Mouse (Mus musculus) hindbrain, embryonic 14.5 days (tissue): ENCODE measurements at regions not wholly inside any gene's neighbourhood (a gene's known extent, or its start where the extent isn't known, plus 50 kb on each side); places are given as distances from the start of the nearest gene placed in this dataset.
A peak's percentile ranks its signal among the peaks of the same experiment; 100 is the strongest.
"Not testable (repeated sequence)": the region's sequence is repeated elsewhere in the genome, so short reads cannot be mapped to it uniquely, and the experiment has no call there.

Experiments
- ATAC-seq: fragments of 200-750 bp; cut with Nextera tagmentation; 2 replicates; pipeline ENCODE4 v1.8.0; 2017; ENCODE audit warnings: moderate number of reproducible peaks, mild to moderate bottlenecking, moderate TSS enrichment, moderate library complexity; ENCODE audit not compliant: low FRiP score
- DNase-seq: peaks from one replicate; pipeline ENCODE4 v3.0.0-alpha.2; 2015; ENCODE audit warnings: low spot score
- H3K27ac ChIP-seq: fragments of 300-500 bp; sonication (generic); 2 replicates; pipeline ENCODE4 v1.5.1; 2014; ENCODE audit warnings: mild to moderate bottlenecking, moderate library complexity
- H3K27me3 ChIP-seq: fragments of 300-500 bp; sonication (generic); 2 replicates; pipeline ENCODE4 v1.6.1; 2014; ENCODE audit warnings: mild to moderate bottlenecking, low read length, mixed read lengths; ENCODE audit not compliant: control insufficient read depth, insufficient read depth
- H3K36me3 ChIP-seq: fragments of 300-500 bp; sonication (generic); replicated peaks from 2 replicates; pipeline ENCODE4 v1.6.1; 2014; ENCODE audit not compliant: control insufficient read depth, insufficient read depth
- H3K4me1 ChIP-seq: fragments of 300-500 bp; sonication (generic); replicated peaks from 2 replicates; pipeline ENCODE4 v1.6.1; 2014; ENCODE audit warnings: antibody characterized with exemption, low read length, mixed read lengths; ENCODE audit not compliant: control insufficient read depth, insufficient read depth
- H3K4me2 ChIP-seq: fragments of 300-500 bp; sonication (generic); replicated peaks from 2 replicates; pipeline ENCODE4 v1.6.1; 2014; ENCODE audit warnings: mild to moderate bottlenecking, moderate library complexity
- H3K4me3 ChIP-seq: fragments of 300-500 bp; sonication (generic); replicated peaks from 2 replicates; pipeline ENCODE4 v1.5.1; 2014; ENCODE audit warnings: mild to moderate bottlenecking, low read length
- H3K9ac ChIP-seq: fragments of 300-500 bp; sonication (generic); 2 replicates; pipeline ENCODE4 v1.6.1; 2014
- H3K9me3 ChIP-seq: fragments of 300-500 bp; sonication (generic); 2 replicates; pipeline ENCODE4 v1.6.1; 2016; ENCODE audit warnings: low read length; ENCODE audit not compliant: control insufficient read depth
- WGBS: fragments of 180-500 bp; shearing (Covaris S2); extraction: QIAGEN DNeasy Blood & Tissue Kit; methylation state at CpG from one replicate; pipeline ENCODE4 v1.1.7; 2014; 5-methylcytosine and 5-hydroxymethylcytosine counted together

DNA sequence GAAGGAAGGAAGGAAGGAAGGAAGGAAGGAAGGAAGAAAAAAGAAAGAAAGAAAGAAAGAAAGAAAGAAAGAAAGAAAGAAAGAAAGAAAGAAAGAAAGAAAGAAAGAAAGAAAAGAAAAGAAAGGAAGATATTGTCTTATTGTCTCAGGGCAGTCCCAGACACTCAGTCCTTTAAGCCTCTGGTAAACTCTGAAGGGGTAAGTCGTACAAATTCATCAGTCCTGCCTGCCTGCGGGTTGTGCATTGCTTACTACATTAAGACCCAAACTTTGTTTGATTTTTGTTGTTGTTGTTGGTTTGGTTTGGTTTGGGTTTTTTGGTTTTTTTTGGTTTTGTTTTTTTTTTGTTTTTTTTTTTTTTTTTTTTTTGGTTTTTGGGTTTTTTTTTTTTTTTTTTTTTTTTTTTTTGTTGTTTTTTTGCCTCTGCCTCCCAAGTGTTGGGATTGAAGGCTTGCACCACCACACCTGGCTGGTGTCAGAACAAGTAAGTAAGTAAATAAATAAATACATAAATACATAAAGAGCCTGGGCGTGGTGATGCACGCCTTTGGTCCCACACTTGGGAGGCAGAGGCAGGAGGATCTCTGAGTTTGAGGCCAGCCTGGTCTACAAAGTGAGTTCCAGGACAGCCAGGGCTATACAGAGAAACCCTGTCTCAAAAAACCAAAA, 1365.2 kb downstream of the Zfp704 start:
- not testable (repeated sequence) for H3K36me3 ChIP-seq, H3K27ac ChIP-seq, H3K4me1 ChIP-seq, H3K27me3 ChIP-seq, H3K9me3 ChIP-seq, H3K4me3 ChIP-seq, H3K9ac ChIP-seq, H3K4me2 ChIP-seq, ATAC-seq
- peak; percentile 69 for DNase-seq
- 93% methylated on average over 4 of the region's 4 CpGs for WGBS

DNA sequence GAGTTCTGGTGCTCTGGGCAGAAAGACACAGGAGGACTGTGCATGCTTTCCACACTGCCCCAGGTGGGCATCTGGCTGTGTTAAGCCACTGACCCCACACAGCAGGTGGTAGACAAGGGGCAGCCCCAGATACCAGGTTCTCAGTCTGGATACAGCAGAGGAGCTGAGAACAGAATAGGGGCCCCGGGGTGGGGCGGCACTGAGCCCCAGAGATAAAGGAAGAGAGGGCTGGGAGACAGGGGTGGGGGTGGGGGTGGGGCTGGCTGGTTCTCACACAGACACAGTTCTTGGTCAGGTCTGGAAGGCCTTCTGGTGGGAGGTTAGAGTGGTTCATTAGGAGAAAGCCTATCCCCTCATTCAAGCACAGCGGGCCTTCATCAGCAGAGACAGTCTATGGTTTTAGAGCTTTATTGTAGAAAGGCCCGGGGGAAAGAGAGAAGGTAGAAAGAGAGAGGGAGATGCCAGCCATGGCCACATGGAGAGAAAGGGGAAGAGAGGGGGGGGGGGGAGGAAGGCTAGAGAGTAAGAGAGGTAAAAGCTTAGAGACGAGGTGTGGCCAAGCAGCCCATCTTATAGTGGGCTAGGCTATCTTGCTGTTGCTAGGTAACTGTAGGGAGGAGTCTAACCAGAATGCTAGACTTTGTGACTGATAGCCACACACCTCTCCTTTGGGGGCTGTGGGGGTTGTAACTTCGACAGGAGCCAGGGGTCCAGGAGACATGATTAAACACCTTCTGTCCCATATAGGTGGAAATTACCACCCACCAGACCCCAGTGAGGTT, 1403.1 kb downstream of the Zfp704 start:
- no peak overlapping the region for H3K27ac ChIP-seq
- no peaks in the 10 kb centered on the region for H3K9me3 ChIP-seq
- no peaks in the 10 kb centered on the region for H3K4me1 ChIP-seq
- ATAC-seq (peak; percentile 24; the same call in 1 of the 2 replicates), DNase-seq (no peak)
- no peaks in the 10 kb centered on the region for H3K36me3 ChIP-seq
- H3K27me3 ChIP-seq: no peaks in the 10 kb centered on the region
- WGBS: 68% methylated on average over 6 of the region's 6 CpGs
- no peak overlapping the region for H3K4me3 ChIP-seq
- no peak overlapping the region for H3K4me2 ChIP-seq
- H3K9ac ChIP-seq: no peak overlapping the region

DNA sequence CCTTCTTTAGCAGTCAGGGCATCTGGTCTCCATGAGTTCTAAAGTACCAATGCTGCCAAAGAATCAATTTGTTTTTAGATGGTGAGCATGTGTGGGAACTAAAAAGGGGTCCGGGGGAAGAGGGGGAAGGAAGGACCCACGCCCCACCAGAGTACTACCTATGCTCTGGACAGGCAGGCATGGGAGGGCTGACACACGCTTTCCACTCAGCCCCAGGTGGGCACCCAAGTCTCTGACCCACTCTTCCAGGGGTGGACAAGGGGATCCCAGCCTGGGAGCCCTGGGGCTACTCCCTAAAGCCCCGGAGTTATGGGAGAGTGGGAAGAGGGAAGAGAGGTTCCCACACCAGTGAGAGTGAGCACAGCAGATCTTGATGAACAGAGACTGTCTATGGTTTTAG, 1446.9 kb downstream of the Zfp704 start:
- WGBS: 86% methylated on average over 4 of the region's 4 CpGs
- Histone ChIP-seq H3K4me3 (no peak overlapping the region), H3K9me3 (no peaks in the 10 kb centered on the region), H3K4me2 (no peak overlapping the region), H3K4me1 (no peaks in the 10 kb centered on the region; the same call in 1 of the 2 replicates), H3K27me3 (no peaks in the 10 kb centered on the region), H3K27ac (no peak overlapping the region), H3K36me3 (no peaks in the 10 kb centered on the region), H3K9ac (no peak overlapping the region)
- DNase-seq: no peak
- no peak for ATAC-seq

DNA sequence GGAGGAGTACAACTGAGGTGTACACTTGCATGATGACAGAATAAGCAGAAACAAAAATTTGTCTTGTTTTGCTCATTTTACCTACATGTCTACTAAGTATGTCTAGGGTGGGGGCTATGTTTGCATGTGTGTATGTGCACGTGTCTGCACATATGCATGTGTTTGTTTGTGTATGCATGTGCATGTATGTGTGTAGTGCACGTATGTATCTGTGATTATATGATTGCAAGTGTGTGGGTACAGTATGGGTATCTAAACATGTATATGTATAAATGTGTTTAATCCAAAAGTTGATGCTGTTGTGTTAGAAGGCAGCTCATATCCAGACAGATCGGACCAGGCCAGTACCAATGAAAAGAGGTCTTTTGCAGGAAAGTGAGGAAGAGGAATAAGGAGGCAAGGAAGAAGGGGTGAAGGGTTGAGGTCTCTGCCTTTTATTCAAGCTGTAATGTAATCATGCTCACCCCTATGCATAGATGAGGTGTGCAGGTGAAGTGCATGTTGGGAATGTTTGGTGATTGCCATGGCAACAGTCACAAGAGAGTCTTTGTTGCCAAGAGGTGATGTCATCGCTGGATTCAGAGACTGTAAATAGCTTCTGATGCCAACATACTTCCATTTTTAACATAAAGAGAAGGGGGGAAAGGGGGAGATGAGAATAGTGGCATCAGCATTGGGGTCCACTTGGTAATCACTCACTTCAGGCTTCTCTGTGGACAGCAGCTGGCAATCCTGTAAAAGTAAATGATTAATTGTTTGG, 1447.7 kb downstream of the Zfp704 start:
- H3K4me2 ChIP-seq: no peak overlapping the region
- H3K27me3 ChIP-seq: no peaks in the 10 kb centered on the region
- no peak overlapping the region for H3K9ac ChIP-seq
- DNase-seq (peak; percentile 59), ATAC-seq (peak; percentile 74)
- 85% methylated on average over 4 of the region's 4 CpGs for WGBS
- no peak overlapping the region for H3K4me3 ChIP-seq
- H3K27ac ChIP-seq: no peak overlapping the region
- H3K36me3 ChIP-seq: no peaks in the 10 kb centered on the region
- H3K4me1 ChIP-seq: no peaks in the 10 kb centered on the region; the same call in 1 of the 2 replicates
- no peaks in the 10 kb centered on the region for H3K9me3 ChIP-seq

DNA sequence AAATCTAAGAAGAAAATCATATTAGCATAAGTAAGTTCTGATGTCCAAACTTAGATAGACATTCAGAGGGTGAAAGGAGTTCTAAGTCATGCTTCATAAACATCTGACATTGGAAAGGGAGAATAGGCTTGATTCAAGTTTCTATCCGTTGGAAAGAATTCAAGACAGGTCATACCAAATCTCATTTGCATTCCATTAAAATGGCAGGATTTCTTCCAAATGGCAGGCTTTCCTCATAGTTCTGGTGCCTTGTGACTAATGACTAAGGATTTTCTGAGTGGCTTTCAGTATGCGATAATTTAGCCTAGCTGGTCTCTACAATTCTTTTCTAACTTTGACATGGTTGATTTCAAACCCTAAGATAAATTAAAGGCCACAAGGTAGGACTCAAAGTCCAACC, 1466.9 kb downstream of the Zfp704 start:
- ATAC-seq (no peak), DNase-seq (no peak)
- no peak overlapping the region for H3K4me3 ChIP-seq
- H3K9me3 ChIP-seq: peaks cover 13% of the 10 kb centered on the region; the same call in 1 of the 2 replicates
- no peak overlapping the region for H3K4me2 ChIP-seq
- H3K4me1 ChIP-seq: no peaks in the 10 kb centered on the region
- H3K27ac ChIP-seq: no peak overlapping the region
- H3K27me3 ChIP-seq: no peaks in the 10 kb centered on the region
- H3K36me3 ChIP-seq: no peaks in the 10 kb centered on the region
- H3K9ac ChIP-seq: no peak overlapping the region
- 68% methylated on average over 2 of the region's 2 CpGs for WGBS

DNA sequence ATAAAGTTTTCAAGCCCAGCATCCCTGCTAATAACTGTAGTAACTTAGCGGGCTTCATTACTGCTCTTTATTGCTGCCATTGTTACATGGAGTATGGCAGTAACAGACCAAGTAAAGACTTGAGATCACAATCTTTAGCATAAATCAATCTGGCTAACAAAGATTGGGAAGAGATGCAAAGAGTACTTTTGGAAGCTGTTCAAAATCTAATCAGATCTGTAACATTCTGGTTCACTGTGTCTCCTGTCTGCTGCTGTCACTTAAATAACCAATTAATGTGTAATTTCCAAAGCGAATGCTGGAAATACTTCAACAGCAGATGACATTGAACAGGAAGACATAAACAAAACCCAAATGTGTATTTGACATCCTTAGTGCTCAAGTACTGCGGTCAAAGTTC, 1467.7 kb downstream of the Zfp704 start:
- Histone ChIP-seq H3K27me3 (no peaks in the 10 kb centered on the region), H3K9me3 (peaks cover 7% of the 10 kb centered on the region; the same call in 1 of the 2 replicates), H3K4me1 (no peaks in the 10 kb centered on the region), H3K36me3 (no peaks in the 10 kb centered on the region), H3K9ac (no peak overlapping the region), H3K27ac (no peak overlapping the region), H3K4me2 (no peak overlapping the region), H3K4me3 (no peak overlapping the region)
- DNase-seq: no peak
- no peak for ATAC-seq
- 89% methylated on average over 3 of the region's 3 CpGs for WGBS

DNA sequence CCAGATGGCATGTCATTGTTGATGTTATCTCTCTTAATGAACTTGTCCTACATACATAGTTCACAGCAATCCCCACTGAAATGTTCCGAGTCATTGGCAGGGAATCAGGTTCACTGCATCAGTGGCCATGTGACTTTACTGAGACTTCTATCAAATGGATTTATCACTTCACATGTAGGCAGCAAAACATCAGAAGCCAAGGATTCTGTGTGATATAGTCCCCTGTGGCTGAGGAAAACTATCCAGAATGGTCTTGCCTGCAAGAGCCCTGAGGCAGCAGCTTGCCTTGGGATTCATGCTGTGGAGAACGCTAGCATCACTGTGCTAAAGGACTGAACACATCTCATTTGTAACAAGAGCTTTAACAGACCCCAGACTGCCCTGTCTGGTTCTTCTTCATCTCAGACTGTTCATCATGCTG, 1468.2 kb downstream of the Zfp704 start:
- DNase-seq (no peak), ATAC-seq (peak; percentile 57)
- H3K9me3 ChIP-seq: 0 out of 2 replicates have a peak, but pooled peaks cover 2% of the 10 kb centered on the region
- no peak overlapping the region for H3K4me3 ChIP-seq
- no peaks in the 10 kb centered on the region for H3K4me1 ChIP-seq
- H3K4me2 ChIP-seq: no peak overlapping the region
- H3K36me3 ChIP-seq: no peaks in the 10 kb centered on the region
- H3K9ac ChIP-seq: no peak overlapping the region
- WGBS: 52% methylated on average over 2 of the region's 2 CpGs
- H3K27me3 ChIP-seq: no peaks in the 10 kb centered on the region
- no peak overlapping the region for H3K27ac ChIP-seq

DNA sequence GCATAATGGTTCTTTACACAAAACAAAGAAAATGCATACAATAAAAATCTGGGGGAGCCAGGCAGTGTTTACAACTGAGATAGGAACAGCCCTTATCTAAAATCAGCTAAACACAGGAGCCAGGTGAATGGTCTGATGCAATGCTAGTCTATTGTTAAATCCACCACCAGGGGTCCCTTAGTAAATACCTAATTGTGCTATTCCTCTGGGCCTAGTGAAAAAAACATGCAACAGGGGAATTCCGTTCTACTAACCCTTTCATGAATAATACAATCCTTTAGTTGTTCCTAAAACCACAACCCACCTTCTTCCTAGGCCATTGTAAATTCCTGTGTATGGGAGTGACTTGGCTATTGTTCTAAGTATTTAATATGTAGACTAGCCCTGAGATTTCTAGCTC, 1486.2 kb downstream of the Zfp704 start:
- not testable (repeated sequence) for H3K4me1 ChIP-seq, H3K9me3 ChIP-seq, H3K4me2 ChIP-seq, ATAC-seq, H3K36me3 ChIP-seq, H3K4me3 ChIP-seq, DNase-seq, H3K27ac ChIP-seq, H3K9ac ChIP-seq, H3K27me3 ChIP-seq
- WGBS: 56% methylated on average over 1 of the region's 1 CpGs

DNA sequence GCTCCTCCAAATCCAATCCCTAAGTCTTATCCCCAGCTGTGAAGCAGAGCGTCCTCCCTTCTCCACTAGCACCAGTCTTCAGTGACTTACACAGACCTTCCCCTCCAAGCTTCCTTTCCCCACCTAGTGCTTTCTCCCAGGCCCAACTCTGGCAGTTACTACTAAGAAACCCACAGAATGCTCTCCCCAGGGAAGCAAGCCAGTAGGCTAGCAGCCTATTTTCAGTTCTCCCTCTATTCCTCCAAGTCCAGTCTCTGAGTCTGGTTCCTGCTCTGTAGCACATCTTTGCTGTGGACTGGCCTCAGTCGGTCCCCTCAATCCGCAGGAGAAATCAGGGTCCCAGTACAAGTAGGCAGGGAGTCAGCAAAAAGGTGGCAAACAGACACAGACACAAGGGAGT, 1486.7 kb downstream of the Zfp704 start:
- H3K4me3 ChIP-seq: no peak overlapping the region
- H3K36me3 ChIP-seq: no peaks in the 10 kb centered on the region
- H3K27ac ChIP-seq: no peak overlapping the region
- DNase-seq (no peak), ATAC-seq (no peak)
- H3K4me2 ChIP-seq: no peak overlapping the region
- no peak overlapping the region for H3K9ac ChIP-seq
- no peaks in the 10 kb centered on the region for H3K9me3 ChIP-seq
- 43% methylated on average over 3 of the region's 3 CpGs for WGBS
- H3K4me1 ChIP-seq: no peaks in the 10 kb centered on the region
- H3K27me3 ChIP-seq: no peaks in the 10 kb centered on the region
